ENCODE assay signal across 8 mouse cellular contexts in genomic region chr5:30867712-30868111, GRCm38 (mm10). TPM values are rescaled to one million over a fixed set of nuclear protein-coding genes. Genes with fewer than 3 reads are reported as not detected.
DNase-seq lines count a peak whose midpoint lies in the region; ATAC-seq and TF ChIP-seq lines count a peak whose summit lies in the region.

Gene Tmem214, plus strand, starts transcription at chr5:30868012.

- WGBS in kidney, postnatal 0 days: 98% methylated on average over 3 of the region's 3 CpGs
- 99% methylated on average over 3 of the region's 3 CpGs for WGBS in midbrain, embryonic 14.5 days

- peaks cover 14% of the 10 kb centered on the region for H3K36me3 ChIP-seq in kidney, postnatal 0 days (ENCODE audit: insufficient read depth, low read length)
- peaks cover 62% of the 10 kb centered on the region for H3K36me3 ChIP-seq in midbrain, embryonic 14.5 days (ENCODE audit: control insufficient read depth, insufficient read depth, low read length)

- ATAC-seq in kidney, postnatal 0 days (replicated peaks; ENCODE audit: low FRiP score, low read depth): no peak
- ATAC-seq in granulocyte monocyte progenitor cell, adult 5-6 weeks (replicated peaks; ENCODE audit: poor library complexity, severe bottlenecking): no peak
- ATAC-seq in midbrain, embryonic 14.5 days (ENCODE audit: low FRiP score, low TSS enrichment): no peak

- peak within 1 kb of the TSS; percentile 64; the same call in 1 of the 2 replicates for H3K4me2 ChIP-seq in kidney, postnatal 0 days (ENCODE audit: low read length)
- peak within 1 kb of the TSS; percentile 89; the same call in 1 of the 2 replicates for H3K4me2 ChIP-seq in midbrain, embryonic 14.5 days (ENCODE audit: low read length)

- TF ChIP-seq CTCF in kidney, postnatal 0 days (IDR thresholded peaks at IDR 0.05; ENCODE audit: low read depth): no peak

- no peak within 1 kb of the TSS; the same call in 1 of the 2 replicates for H3K4me3 ChIP-seq in kidney, postnatal 0 days (replicated peaks; ENCODE audit: low read depth, low read length)
- no peak within 1 kb of the TSS for H3K4me3 ChIP-seq in midbrain, embryonic 14.5 days (replicated peaks; ENCODE audit: low read depth, low read length)

- H3K4me1 ChIP-seq in kidney, postnatal 0 days (replicated peaks; ENCODE audit: insufficient read depth, low read length): peaks cover 6% of the 10 kb centered on the region
- peaks cover 7% of the 10 kb centered on the region for H3K4me1 ChIP-seq in midbrain, embryonic 14.5 days (ENCODE audit: control insufficient read depth, insufficient read depth, low read length)

- no peak for DNase-seq in kidney, postnatal 0 days (ENCODE audit: low spot score)
- no peak for DNase-seq in kidney, postnatal 14 days
- DNase-seq in adrenal gland, postnatal 4 days (ENCODE audit: low spot score in 2 of 2): no peak
- no peak for DNase-seq in layer of hippocampus, postnatal 14 days (ENCODE audit: low spot score in 2 of 2)
- no peak for DNase-seq in midbrain, embryonic 14.5 days
- DNase-seq in retina, embryonic 14.5 days (ENCODE audit: low spot score): no peak
- DNase-seq in lung, postnatal 14 days: no peak

- H3K9me3 ChIP-seq in kidney, postnatal 0 days (replicated peaks; ENCODE audit: low read length): no peaks in the 10 kb centered on the region
- no peaks in the 10 kb centered on the region for H3K9me3 ChIP-seq in midbrain, embryonic 14.5 days (ENCODE audit: control insufficient read depth, low read length)

- H3K9ac ChIP-seq in kidney, postnatal 0 days (ENCODE audit: low read depth, low read length): no peak within 1 kb of the TSS
- H3K9ac ChIP-seq in midbrain, embryonic 14.5 days (replicated peaks; ENCODE audit: low read length): no peak within 1 kb of the TSS

- H3K27me3 ChIP-seq in kidney, postnatal 0 days (ENCODE audit: insufficient read depth, low read length): no peaks in the 10 kb centered on the region
- no peaks in the 10 kb centered on the region for H3K27me3 ChIP-seq in midbrain, embryonic 14.5 days (ENCODE audit: control insufficient read depth, insufficient read depth, low read length)

- no peak within 1 kb of the TSS for H3K27ac ChIP-seq in kidney, postnatal 0 days
- H3K27ac ChIP-seq in midbrain, embryonic 14.5 days (replicated peaks; ENCODE audit: low read depth, low read length): no peak within 1 kb of the TSS

RNA-seq across cellular contexts. Expression of gene Tmem214, which starts in this region (rescaled TPM):
- polyA plus RNA-seq in kidney, postnatal 0 days (2015; fragmentation: Nextera tagmentation; extraction: Ambion mirVana): 67.3 and 74.5 TPM in 2 replicates
- 10 to 100 TPM; 61.2 to 63.4 TPM for total RNA-seq in adrenal gland, postnatal 4 days (2021)
- 40.7 and 48.5 TPM in 2 replicates for total RNA-seq in granulocyte monocyte progenitor cell, adult 5-6 weeks (2014; fragmentation: Nextera tagmentation)
- total RNA-seq in granulocyte monocyte progenitor cell, adult 5-6 weeks (2017): 21.5 and 24.9 TPM in 2 replicates
- 10 to 100 TPM; 62.4 to 69.4 TPM for total RNA-seq in layer of hippocampus, postnatal 14 days (2021)
- 46.7 and 55.5 TPM in 2 replicates for polyA plus RNA-seq in midbrain, embryonic 14.5 days (2014; fragmentation: Nextera tagmentation; extraction: Ambion mirVana)
